Mouse (Mus musculus) embryo, embryonic 10 days (tissue): ENCODE results near the gene Myog.

ENCODE experiments used
- DNase-seq: peaks from one replicate; pipeline ENCODE4 v3.0.0-alpha.2; 2015; ENCODE audit warnings: low spot score

Myog gene

GRCm38 (mm10) chr1:134285458-134286120 is 4.2 kb upstream of the Myog start:
- no peak for DNase-seq

GRCm38 (mm10) chr1:134288239-134288638 is 1.6 kb upstream of the Myog start:
- DNase-seq, result no peak

GRCm38 (mm10) chr1:134290300-134290699 is 511 bp downstream of the Myog start:
- DNase-seq, result no peak

- peak; percentile 28 for DNase-seq
Observed at GRCm38 (mm10) chr1:134290909-134291308, 1.1 kb downstream of the Myog start.

GRCm38 (mm10) chr1:134291555-134291954 is 1.8 kb downstream of the Myog start:
- no peak for DNase-seq

GRCm38 (mm10) chr1:134292073-134292472 is 2.3 kb downstream of the Myog start:
- peak; percentile 55 for DNase-seq

- DNase-seq, result no peak
Observed at GRCm38 (mm10) chr1:134292601-134293000, 2.8 kb downstream of the Myog start.

GRCm38 (mm10) chr1:134293276-134293675 is 3.5 kb downstream of the Myog start:
- no peak for DNase-seq

GRCm38 (mm10) chr1:134293738-134294604 is 4.2 kb downstream of the Myog start:
- no peak for DNase-seq

GRCm38 (mm10) chr1:134297265-134297664 is 7.5 kb downstream of the Myog start:
- DNase-seq, result no peak

- peak; percentile 54 for DNase-seq
Observed at GRCm38 (mm10) chr1:134298636-134299411, 9.0 kb downstream of the Myog start.

- no peak for DNase-seq
Observed at GRCm38 (mm10) chr1:134302568-134303238, 12.9 kb downstream of the Myog start.

GRCm38 (mm10) chr1:134304940-134305339 is 15.2 kb downstream of the Myog start:
- no peak for DNase-seq

- peak; percentile 14 for DNase-seq
Observed at GRCm38 (mm10) chr1:134307409-134307808, 17.6 kb downstream of the Myog start.

- no peak for DNase-seq
Observed at GRCm38 (mm10) chr1:134310291-134310690, 20.5 kb downstream of the Myog start.

GRCm38 (mm10) chr1:134310729-134311128 is 20.9 kb downstream of the Myog start:
- DNase-seq, result no peak

GRCm38 (mm10) chr1:134311760-134312159 is 22.0 kb downstream of the Myog start:
- no peak for DNase-seq

- no peak for DNase-seq
Observed at GRCm38 (mm10) chr1:134315181-134315580, 25.4 kb downstream of the Myog start.

- no peak for DNase-seq
Observed at GRCm38 (mm10) chr1:134316361-134316760, 26.6 kb downstream of the Myog start.

GRCm38 (mm10) chr1:134318261-134318660 is 28.5 kb downstream of the Myog start:
- DNase-seq, result no peak

- DNase-seq, result peak; percentile 18
Observed at GRCm38 (mm10) chr1:134320691-134321301, 31.0 kb downstream of the Myog start.
